8 mouse cellular contexts compared by ENCODE assay signal in genomic region chr11:99463155-99463554, GRCm38 (mm10). TPM values are rescaled to one million over a fixed set of nuclear protein-coding genes. Genes with fewer than 3 reads are reported as not detected.
DNase-seq lines count a peak whose midpoint lies in the region; ATAC-seq and TF ChIP-seq lines count a peak whose summit lies in the region.

No protein-coding gene starts in this region.

- no peaks in the 10 kb centered on the region for H3K27me3 ChIP-seq in G1E (ENCODE audit: insufficient read depth, low read length)
- H3K27me3 ChIP-seq in cerebellum, adult 2 months (ENCODE audit: control insufficient read depth, insufficient read depth, low read length) = no peaks in the 10 kb centered on the region
- H3K27me3 ChIP-seq in splenic B cell, adult 2 months (ENCODE audit: control insufficient read depth, insufficient read depth, low read length, poor library complexity, severe bottlenecking) = no peaks in the 10 kb centered on the region; the same call in 1 of the 2 replicates

- ATAC-seq in G1E (ENCODE audit: extremely low read depth, insufficient number of reproducible peaks, low FRiP score, poor library complexity, severe bottlenecking) = no peak

- intact Hi-C loops in gastrocnemius, adult 2 months (cut with DNase I) = loop anchor here (2.0 to 10.0 kb wide), 4 partner anchors 84 to 702 kb away; no protein-coding TSS in a partner anchor

- H3K4me1 ChIP-seq in G1E (ENCODE audit: insufficient read depth, low read depth, low read length) = no peaks in the 10 kb centered on the region
- H3K4me1 ChIP-seq in cerebellum, adult 2 months (ENCODE audit: control insufficient read depth, insufficient read depth, low read length) = no peaks in the 10 kb centered on the region

- no peaks in the 10 kb centered on the region for H3K9me3 ChIP-seq in G1E (replicated peaks)

- TF ChIP-seq CTCF in G1E (IDR thresholded peaks at IDR 0.05; ENCODE audit: low read depth, low read length) = peak; percentile 48; the same call in 1 of the 2 replicates
- peak; percentile 84 for TF ChIP-seq CTCF in cerebellum, adult 2 months (IDR thresholded peaks at IDR 0.05; ENCODE audit: borderline replicate concordance, insufficient read depth, low read depth, low read length)
- TF ChIP-seq CTCF in gastrocnemius, adult 2 months (IDR thresholded peaks at IDR 0.05) = peak; percentile 82

- WGBS in cerebellum, adult 2 months = 11% methylated on average over 8 of the region's 8 CpGs

- H3K4me3 ChIP-seq in G1E (ENCODE audit: low read depth, low read length) = no peak overlapping the region
- no peak overlapping the region for H3K4me3 ChIP-seq in cerebellum, adult 2 months (replicated peaks; ENCODE audit: insufficient read depth, low read depth, low read length)
- no peak overlapping the region for H3K4me3 ChIP-seq in gastrocnemius, adult 2 months

- DNase-seq in gastrocnemius, adult 18-20 months (ENCODE audit: low spot score) = peak; percentile 21
- DNase-seq in gastrocnemius, postnatal 25 days = no peak
- DNase-seq in G1E (ENCODE audit: low spot score) = peak; percentile 3
- peak; percentile 18 to 57 for DNase-seq in cerebellum, adult 2 months
- peak; percentile 57 for DNase-seq in gastrocnemius, adult 2 months
- peak; percentile 39 to 84 for DNase-seq in layer of hippocampus, adult 18-20 months (ENCODE audit: low spot score in 2 of 2)
- peak; percentile 34 for DNase-seq in lung, postnatal 25 days (ENCODE audit: low spot score)
- DNase-seq in splenic B cell, adult 2 months (ENCODE audit: low read depth, low spot score) = peak; percentile 73

- H3K36me3 ChIP-seq in G1E (replicated peaks) = no peaks in the 10 kb centered on the region
- H3K36me3 ChIP-seq in splenic B cell, adult 2 months (ENCODE audit: control insufficient read depth, insufficient read depth, low read length, poor library complexity, severe bottlenecking) = no peaks in the 10 kb centered on the region

- H3K27ac ChIP-seq in cerebellum, adult 2 months (ENCODE audit: insufficient read depth, low read length) = no peak overlapping the region
- H3K27ac ChIP-seq in gastrocnemius, adult 2 months = no peak overlapping the region

- no peak for TF ChIP-seq POLR2A in cerebellum, adult 2 months (IDR thresholded peaks at IDR 0.05; ENCODE audit: borderline replicate concordance, insufficient read depth, low read length)

RNA-seq across cellular contexts. Expression of gene Krt20, which starts 25.2 kb away (rescaled TPM):
- under 1 TPM in 1 of 2 experiments, not detected in 1; 0.14 TPM for total RNA-seq in gastrocnemius, adult 18-20 months (2021)
- not detected for total RNA-seq in gastrocnemius, postnatal 25 days (2021)
- total RNA-seq in G1E (2014; fragmentation: Nextera tagmentation) (not detected in 2 replicates), G1E (2017) (not detected in 2 replicates)
- not detected in 2 replicates for polyA plus RNA-seq in G1E (2012)
- not detected in 2 replicates for polyA plus RNA-seq in cerebellum, adult 2 months (2012; rRNA removed)
- total RNA-seq in gastrocnemius, adult 2 months (2021) = not detected
- not detected for total RNA-seq in layer of hippocampus, adult 18-20 months (2021)

RNA-seq across cellular contexts. Expression of gene Krt23, which starts 29.8 kb away (rescaled TPM):
- total RNA-seq in gastrocnemius, adult 18-20 months (2021) = not detected
- not detected for total RNA-seq in gastrocnemius, postnatal 25 days (2021)
- total RNA-seq in G1E (2014; fragmentation: Nextera tagmentation) = not detected in 2 replicates
- not detected in 2 replicates for total RNA-seq in G1E (2017)
- polyA plus RNA-seq in G1E (2012) = not detected in 2 replicates
- polyA plus RNA-seq in cerebellum, adult 2 months (2012; rRNA removed) = 0.06 and 0.08 TPM in 2 replicates
- total RNA-seq in gastrocnemius, adult 2 months (2021) = not detected
- not detected for total RNA-seq in layer of hippocampus, adult 18-20 months (2021)

RNA-seq across cellular contexts. Expression of gene Krt12, which starts 41.1 kb away (rescaled TPM):
- not detected for total RNA-seq in gastrocnemius, adult 18-20 months (2021)
- not detected for total RNA-seq in gastrocnemius, postnatal 25 days (2021)
- total RNA-seq in G1E (2014; fragmentation: Nextera tagmentation) (not detected in 2 replicates), G1E (2017) (0.06 TPM in 1 of 2 replicates, not detected in the other)
- not detected in 2 replicates for polyA plus RNA-seq in G1E (2012)
- 0.11 TPM in 1 of 2 replicates, not detected in the other for polyA plus RNA-seq in cerebellum, adult 2 months (2012; rRNA removed)
- total RNA-seq in gastrocnemius, adult 2 months (2021) = not detected
- 1 to 10 TPM; 1.0 to 1.1 TPM for total RNA-seq in layer of hippocampus, adult 18-20 months (2021)

RNA-seq across cellular contexts. Expression of gene Krt39, which starts 58.0 kb away (rescaled TPM):
- not detected for total RNA-seq in gastrocnemius, adult 18-20 months (2021)
- total RNA-seq in gastrocnemius, postnatal 25 days (2021) = not detected
- total RNA-seq in G1E (2014; fragmentation: Nextera tagmentation) = not detected in 2 replicates
- total RNA-seq in G1E (2017) = 0.05 TPM in 1 of 2 replicates, not detected in the other
- not detected in 2 replicates for polyA plus RNA-seq in G1E (2012)
- polyA plus RNA-seq in cerebellum, adult 2 months (2012; rRNA removed) = not detected in 2 replicates
- not detected for total RNA-seq in gastrocnemius, adult 2 months (2021)
- not detected for total RNA-seq in layer of hippocampus, adult 18-20 months (2021)
